Mouse (Mus musculus): ENCODE data around the gene Card6. TPM values are rescaled to one million over a fixed set of nuclear protein-coding genes. Genes with fewer than 3 reads are reported as not detected.

Gene Card6
- polyA plus RNA-seq (2015; fragmentation: Illumina TruSeq; extraction: RNeasy Lipid Tissue Mini Kit (QIAGEN cat#74804); ENCODE audit: insufficient read depth, low replicate concordance): 71.8 TPM

GRCm38 (mm10) chr15:5107686-5108654 is at the start of gene Card6:
Gene Card6, minus strand, starts transcription at chr15:5108539.

GRCm38 (mm10) chr15:5143361-5144020 is 35.2 kb upstream of the Card6 start, which contains the start of gene Prkaa1:
Gene Prkaa1, plus strand, starts transcription at chr15:5143861.

DNA sequence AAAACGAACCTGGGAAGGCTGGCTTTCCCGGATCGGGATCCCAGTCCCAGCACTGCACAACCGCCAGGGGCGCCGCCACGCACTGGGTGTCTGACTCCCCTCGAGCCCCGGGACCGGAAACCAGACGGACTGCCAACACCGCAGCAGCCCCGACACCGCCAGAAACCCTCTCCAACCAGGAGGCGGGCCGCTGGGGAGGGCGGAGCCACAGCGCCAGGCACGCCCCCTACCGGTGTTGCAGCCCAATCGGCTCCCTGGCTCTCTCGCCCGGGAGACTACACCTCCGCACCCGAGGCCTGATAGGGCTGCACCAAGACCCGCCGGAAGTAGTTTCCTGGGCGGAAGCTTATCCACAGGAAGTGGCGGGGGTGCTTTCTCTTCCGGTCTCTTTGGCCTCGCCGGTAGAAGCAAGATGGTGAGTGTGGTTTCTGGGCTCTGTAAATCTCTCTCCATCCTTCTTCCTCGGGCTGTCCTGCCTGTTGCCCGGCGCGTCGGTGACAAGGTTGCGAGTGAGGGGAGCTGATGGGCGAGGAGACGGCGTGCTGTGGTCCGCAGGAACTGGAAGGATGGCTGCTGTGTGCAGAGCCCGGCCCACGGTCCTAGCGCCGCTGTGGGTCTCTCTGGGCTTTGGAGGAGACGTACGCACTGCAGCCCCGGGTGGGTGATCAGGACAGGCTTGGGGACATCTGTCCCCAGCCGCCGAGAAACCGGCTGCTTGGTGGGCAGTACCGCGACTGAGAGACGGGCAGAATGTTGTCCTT is 8.1 kb upstream of the Card6 start, which contains the start of gene Rpl37:
Gene Rpl37, plus strand, starts transcription at position 376 of the 761 bp plus-strand sequence.

GRCm38 (mm10) chr15:5063635-5064034 is 44.7 kb downstream of the Card6 start, which contains the start of gene C7:
Gene C7, minus strand, starts transcription at chr15:5063740.

Other genes starting within 250 kb of the Card6 start
- gene Mroh2b, start 209.8 kb downstream of the Card6 start, polyA plus RNA-seq (2015; fragmentation: Illumina TruSeq; extraction: RNeasy Lipid Tissue Mini Kit (QIAGEN cat#74804); ENCODE audit: insufficient read depth, low replicate concordance): not detected
- 1.2 TPM for gene C7, start 44.8 kb downstream of the Card6 start, polyA plus RNA-seq (2015; fragmentation: Illumina TruSeq; extraction: RNeasy Lipid Tissue Mini Kit (QIAGEN cat#74804); ENCODE audit: insufficient read depth, low replicate concordance)
- gene Rpl37, start 8.1 kb upstream of the Card6 start, polyA plus RNA-seq (2015; fragmentation: Illumina TruSeq; extraction: RNeasy Lipid Tissue Mini Kit (QIAGEN cat#74804); ENCODE audit: insufficient read depth, low replicate concordance): 849 TPM
- gene Prkaa1, start 35.3 kb upstream of the Card6 start, polyA plus RNA-seq (2015; fragmentation: Illumina TruSeq; extraction: RNeasy Lipid Tissue Mini Kit (QIAGEN cat#74804); ENCODE audit: insufficient read depth, low replicate concordance): 35.0 TPM
- gene Ttc33, start 77.0 kb upstream of the Card6 start, polyA plus RNA-seq (2015; fragmentation: Illumina TruSeq; extraction: RNeasy Lipid Tissue Mini Kit (QIAGEN cat#74804); ENCODE audit: insufficient read depth, low replicate concordance): 39.9 TPM
- gene Ptger4, start 135.6 kb upstream of the Card6 start, polyA plus RNA-seq (2015; fragmentation: Illumina TruSeq; extraction: RNeasy Lipid Tissue Mini Kit (QIAGEN cat#74804); ENCODE audit: insufficient read depth, low replicate concordance): 13.3 TPM

Measured in spleen, adult 10 weeks (tissue).